Mouse (Mus musculus): Measurements from ENCODE around the gene Disp1. TPM values are rescaled to one million over a fixed set of nuclear protein-coding genes. Genes with fewer than 3 reads are reported as not detected.

Disp1 gene
- polyA plus RNA-seq, 1 experiment from 2014 or later: 7.7 TPM

GRCm38 (mm10) chr1:183163512-183164189, 57.7 kb downstream of the Disp1 start:
- H3K9ac ChIP-seq (ENCODE audit: low read depth, low read length): no peak overlapping the region
- no peak overlapping the region for H3K27ac ChIP-seq (ENCODE audit: low read depth, low read length)
- H3K27me3 ChIP-seq (replicated peaks; ENCODE audit: control insufficient read depth, insufficient read depth, low read length): no peaks in the 10 kb centered on the region
- DNase-seq (ENCODE audit: low spot score) (no peak), ATAC-seq (replicated peaks; ENCODE audit: low FRiP score) (no peak)
- H3K36me3 ChIP-seq (ENCODE audit: control insufficient read depth, insufficient read depth, low read length): no peaks in the 10 kb centered on the region; the same call in 1 of the 2 replicates
- 82% methylated on average over 5 of the region's 5 CpGs for WGBS
- H3K4me2 ChIP-seq: no peak overlapping the region
- H3K4me3 ChIP-seq (ENCODE audit: low read depth, low read length): no peak overlapping the region
- no peaks in the 10 kb centered on the region for H3K4me1 ChIP-seq (replicated peaks; ENCODE audit: control insufficient read depth, insufficient read depth, low read length)
- no peaks in the 10 kb centered on the region for H3K9me3 ChIP-seq (ENCODE audit: control insufficient read depth, low read length)

GRCm38 (mm10) chr1:183161057-183161456, 60.3 kb downstream of the Disp1 start:
- WGBS: 91% methylated on average over 11 of the region's 11 CpGs
- no peak overlapping the region for H3K9ac ChIP-seq (ENCODE audit: low read depth, low read length)
- DNase-seq (ENCODE audit: low spot score) (no peak), ATAC-seq (replicated peaks; ENCODE audit: low FRiP score) (no peak)
- H3K9me3 ChIP-seq (ENCODE audit: control insufficient read depth, low read length): no peaks in the 10 kb centered on the region
- H3K36me3 ChIP-seq (ENCODE audit: control insufficient read depth, insufficient read depth, low read length): no peaks in the 10 kb centered on the region; the same call in 1 of the 2 replicates
- no peaks in the 10 kb centered on the region for H3K4me1 ChIP-seq (replicated peaks; ENCODE audit: control insufficient read depth, insufficient read depth, low read length)
- H3K4me3 ChIP-seq (ENCODE audit: low read depth, low read length): no peak overlapping the region
- H3K4me2 ChIP-seq: no peak overlapping the region
- no peak overlapping the region for H3K27ac ChIP-seq (ENCODE audit: low read depth, low read length)
- H3K27me3 ChIP-seq (replicated peaks; ENCODE audit: control insufficient read depth, insufficient read depth, low read length): no peaks in the 10 kb centered on the region

GRCm38 (mm10) chr1:183160188-183160587, 61.1 kb downstream of the Disp1 start:
- H3K4me3 ChIP-seq (ENCODE audit: low read depth, low read length): no peak overlapping the region
- no peak overlapping the region for H3K4me2 ChIP-seq
- H3K36me3 ChIP-seq (ENCODE audit: control insufficient read depth, insufficient read depth, low read length): no peaks in the 10 kb centered on the region; the same call in 1 of the 2 replicates
- H3K27ac ChIP-seq (ENCODE audit: low read depth, low read length): no peak overlapping the region
- DNase-seq (ENCODE audit: low spot score) (no peak), ATAC-seq (replicated peaks; ENCODE audit: low FRiP score) (no peak)
- H3K9ac ChIP-seq (ENCODE audit: low read depth, low read length): no peak overlapping the region
- WGBS: 84% methylated on average over 6 of the region's 6 CpGs
- H3K9me3 ChIP-seq (ENCODE audit: control insufficient read depth, low read length): no peaks in the 10 kb centered on the region
- no peaks in the 10 kb centered on the region for H3K27me3 ChIP-seq (replicated peaks; ENCODE audit: control insufficient read depth, insufficient read depth, low read length)
- no peaks in the 10 kb centered on the region for H3K4me1 ChIP-seq (replicated peaks; ENCODE audit: control insufficient read depth, insufficient read depth, low read length)

- H3K36me3 ChIP-seq (ENCODE audit: control insufficient read depth, insufficient read depth, low read length): no peaks in the 10 kb centered on the region; the same call in 1 of the 2 replicates
- no peaks in the 10 kb centered on the region for H3K27me3 ChIP-seq (replicated peaks; ENCODE audit: control insufficient read depth, insufficient read depth, low read length)
- ATAC-seq (replicated peaks; ENCODE audit: low FRiP score) (no peak), DNase-seq (ENCODE audit: low spot score) (no peak)
- WGBS: 91% methylated on average over 7 of the region's 7 CpGs
- H3K4me1 ChIP-seq (replicated peaks; ENCODE audit: control insufficient read depth, insufficient read depth, low read length): peaks cover 5% of the 10 kb centered on the region; the same call in 1 of the 2 replicates
- no peak overlapping the region for H3K4me2 ChIP-seq
- H3K9ac ChIP-seq (ENCODE audit: low read depth, low read length): no peak overlapping the region
- no peaks in the 10 kb centered on the region for H3K9me3 ChIP-seq (ENCODE audit: control insufficient read depth, low read length)
- H3K27ac ChIP-seq (ENCODE audit: low read depth, low read length): no peak overlapping the region
- H3K4me3 ChIP-seq (ENCODE audit: low read depth, low read length): no peak overlapping the region
These were observed 62.1 kb downstream of the Disp1 start for GRCm38 (mm10) chr1:183159183-183159582.

- no peaks in the 10 kb centered on the region for H3K9me3 ChIP-seq (ENCODE audit: control insufficient read depth, low read length)
- WGBS: 79% methylated on average over 5 of the region's 5 CpGs
- DNase-seq (ENCODE audit: low spot score): no peak
- no peaks in the 10 kb centered on the region; the same call in 1 of the 2 replicates for H3K36me3 ChIP-seq (ENCODE audit: control insufficient read depth, insufficient read depth, low read length)
- no peak overlapping the region for H3K9ac ChIP-seq (ENCODE audit: low read depth, low read length)
- ATAC-seq (replicated peaks; ENCODE audit: low FRiP score): no peak
- H3K4me2 ChIP-seq: no peak overlapping the region
- no peak overlapping the region for H3K27ac ChIP-seq (ENCODE audit: low read depth, low read length)
- H3K27me3 ChIP-seq (replicated peaks; ENCODE audit: control insufficient read depth, insufficient read depth, low read length): no peaks in the 10 kb centered on the region
- peaks cover 5% of the 10 kb centered on the region for H3K4me1 ChIP-seq (replicated peaks; ENCODE audit: control insufficient read depth, insufficient read depth, low read length)
- H3K4me3 ChIP-seq (ENCODE audit: low read depth, low read length): no peak overlapping the region
These were observed 65.7 kb downstream of the Disp1 start for GRCm38 (mm10) chr1:183155600-183155999.

- 66% methylated on average over 7 of the region's 7 CpGs for WGBS
- Histone ChIP-seq H3K36me3 (ENCODE audit: control insufficient read depth, insufficient read depth, low read length) (no peaks in the 10 kb centered on the region; the same call in 1 of the 2 replicates), H3K9me3 (ENCODE audit: control insufficient read depth, low read length) (no peaks in the 10 kb centered on the region), H3K27ac (ENCODE audit: low read depth, low read length) (no peak overlapping the region), H3K4me3 (ENCODE audit: low read depth, low read length) (no peak overlapping the region), H3K4me1 (replicated peaks; ENCODE audit: control insufficient read depth, insufficient read depth, low read length) (peaks cover 14% of the 10 kb centered on the region), H3K4me2 (no peak overlapping the region), H3K9ac (ENCODE audit: low read depth, low read length) (no peak overlapping the region), H3K27me3 (replicated peaks; ENCODE audit: control insufficient read depth, insufficient read depth, low read length) (no peaks in the 10 kb centered on the region)
- ATAC-seq (replicated peaks; ENCODE audit: low FRiP score): no peak
- no peak for DNase-seq (ENCODE audit: low spot score)
These were observed 66.8 kb downstream of the Disp1 start for GRCm38 (mm10) chr1:183154296-183155204.

- no peaks in the 10 kb centered on the region; the same call in 1 of the 2 replicates for H3K36me3 ChIP-seq (ENCODE audit: control insufficient read depth, insufficient read depth, low read length)
- DNase-seq (ENCODE audit: low spot score) (no peak), ATAC-seq (replicated peaks; ENCODE audit: low FRiP score) (no peak)
- H3K9ac ChIP-seq (ENCODE audit: low read depth, low read length): no peak overlapping the region
- 97% methylated on average over 4 of the region's 4 CpGs for WGBS
- H3K4me2 ChIP-seq: no peak overlapping the region
- no peak overlapping the region for H3K4me3 ChIP-seq (ENCODE audit: low read depth, low read length)
- no peaks in the 10 kb centered on the region for H3K9me3 ChIP-seq (ENCODE audit: control insufficient read depth, low read length)
- H3K4me1 ChIP-seq (replicated peaks; ENCODE audit: control insufficient read depth, insufficient read depth, low read length): peaks cover 15% of the 10 kb centered on the region
- no peaks in the 10 kb centered on the region for H3K27me3 ChIP-seq (replicated peaks; ENCODE audit: control insufficient read depth, insufficient read depth, low read length)
- H3K27ac ChIP-seq (ENCODE audit: low read depth, low read length): no peak overlapping the region
These were observed 68.0 kb downstream of the Disp1 start for GRCm38 (mm10) chr1:183153354-183153753.

- ATAC-seq (replicated peaks; ENCODE audit: low FRiP score) (no peak), DNase-seq (ENCODE audit: low spot score) (no peak)
- WGBS: 72% methylated on average over 12 of the region's 12 CpGs
- Histone ChIP-seq H3K36me3 (ENCODE audit: control insufficient read depth, insufficient read depth, low read length) (no peaks in the 10 kb centered on the region), H3K4me1 (replicated peaks; ENCODE audit: control insufficient read depth, insufficient read depth, low read length) (peaks cover 22% of the 10 kb centered on the region), H3K9ac (ENCODE audit: low read depth, low read length) (no peak overlapping the region), H3K9me3 (ENCODE audit: control insufficient read depth, low read length) (no peaks in the 10 kb centered on the region), H3K4me2 (no peak overlapping the region), H3K4me3 (ENCODE audit: low read depth, low read length) (no peak overlapping the region), H3K27ac (ENCODE audit: low read depth, low read length) (no peak overlapping the region), H3K27me3 (replicated peaks; ENCODE audit: control insufficient read depth, insufficient read depth, low read length) (no peaks in the 10 kb centered on the region)
These were observed 69.6 kb downstream of the Disp1 start for GRCm38 (mm10) chr1:183151510-183152319.

Measured in liver, embryonic 11.5 days (tissue).